Mouse (Mus musculus) lung, embryonic 14.5 days (tissue): ENCODE data around the gene Armc2. TPM values are rescaled to one million over a fixed set of nuclear protein-coding genes. Genes with fewer than 3 reads are reported as not detected.

ENCODE experiments used
- ATAC-seq: fragments of 200-750 bp; cut with Nextera tagmentation; 2 replicates; pipeline ENCODE4 v1.8.0; 2017; ENCODE audit warnings: mild to moderate bottlenecking, moderate TSS enrichment, moderate library complexity; ENCODE audit not compliant: insufficient read depth
- DNase-seq: peaks from one replicate; pipeline ENCODE4 v3.0.0-alpha.2; 2015
- H3K27ac ChIP-seq: fragments of 300-500 bp; sonication (generic); 2 replicates; pipeline ENCODE4 v1.5.1; 2014; ENCODE audit warnings: low read depth, mild to moderate bottlenecking, moderate library complexity
- H3K27me3 ChIP-seq: fragments of 300-500 bp; sonication (generic); 2 replicates; pipeline ENCODE4 v1.6.1; 2014; ENCODE audit warnings: low read length, control low read depth; ENCODE audit not compliant: insufficient read depth
- H3K36me3 ChIP-seq: fragments of 300-500 bp; sonication (generic); 2 replicates; pipeline ENCODE4 v1.6.1; 2014; ENCODE audit warnings: control low read depth; ENCODE audit not compliant: insufficient read depth
- H3K4me1 ChIP-seq: fragments of 300-500 bp; sonication (generic); 2 replicates; pipeline ENCODE4 v1.6.1; 2014; ENCODE audit warnings: antibody characterized with exemption, control low read depth; ENCODE audit not compliant: insufficient read depth
- H3K4me2 ChIP-seq: fragments of 300-500 bp; sonication (generic); 2 replicates; pipeline ENCODE4 v1.6.1; 2014; ENCODE audit warnings: mild to moderate bottlenecking
- H3K4me3 ChIP-seq: fragments of 300-500 bp; sonication (generic); 2 replicates; pipeline ENCODE4 v1.5.1; 2014; ENCODE audit warnings: low read depth, low read length
- H3K9ac ChIP-seq: fragments of 300-500 bp; sonication (generic); 2 replicates; pipeline ENCODE4 v1.6.1; 2014
- H3K9me3 ChIP-seq: fragments of 300-500 bp; sonication (generic); 2 replicates; pipeline ENCODE4 v1.6.1; 2016; ENCODE audit warnings: low read depth, low read length, control low read depth
- CTCF ChIP-seq: IDR thresholded peaks from 2 replicates; pipeline ENCODE4 v1.5.1; 2016; ENCODE audit warnings: antibody characterized with exemption, low read depth
- WGBS: fragments of 180-500 bp; shearing (Covaris S2); extraction: QIAGEN DNeasy Blood & Tissue Kit; methylation state at CpG from one replicate; pipeline ENCODE4 v1.1.7; 2014; 5-methylcytosine and 5-hydroxymethylcytosine counted together
- polyA plus RNA-seq: library from polyadenylated mRNA; unstranded; fragments of >200 nt; fragmentation: Nextera tagmentation; extraction: Ambion mirVana; gene quantifications from 2 replicates; pipeline ENCODE4 v1.2.1, GENCODE M21; 2014

The Armc2 gene
- polyA plus RNA-seq, 1 experiment from 2014 or later, result 2.6 TPM

DNA sequence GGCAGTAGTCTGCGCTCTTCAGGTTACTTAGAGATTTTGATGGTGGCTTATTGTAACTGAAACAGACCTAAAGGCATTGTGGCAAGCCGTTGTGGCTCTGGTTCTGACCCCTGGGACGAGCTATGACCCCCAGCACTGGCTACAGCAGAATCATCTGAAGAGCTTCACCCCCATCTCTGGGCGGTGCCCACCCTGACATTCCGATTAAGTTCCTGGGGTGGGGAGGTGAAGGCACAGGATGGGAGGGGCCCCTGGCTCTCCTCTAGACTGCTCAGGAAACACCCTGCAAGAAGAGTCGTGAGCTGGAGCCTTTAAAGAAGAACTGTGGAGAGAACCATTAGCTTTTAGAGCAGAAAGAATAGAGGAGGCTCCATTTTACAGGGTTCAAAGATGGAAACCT lies 6.2 kb upstream of the Armc2 start:
- H3K4me2 ChIP-seq, result no peak overlapping the region
- H3K9ac ChIP-seq, result no peak overlapping the region
- TF ChIP-seq CTCF, result no peak
- DNase-seq (no peak), ATAC-seq (no peak)
- WGBS, result 61% methylated on average over 6 of the region's 6 CpGs
- H3K27me3 ChIP-seq, result no peaks in the 10 kb centered on the region
- H3K27ac ChIP-seq, result no peak overlapping the region
- H3K36me3 ChIP-seq, result no peaks in the 10 kb centered on the region
- no peak overlapping the region for H3K4me3 ChIP-seq
- H3K4me1 ChIP-seq, result no peaks in the 10 kb centered on the region
- H3K9me3 ChIP-seq, result no peaks in the 10 kb centered on the region

GRCm38 (mm10) chr10:42021536-42021935 lies 3.3 kb upstream of the Armc2 start:
- H3K4me1 ChIP-seq, result no peaks in the 10 kb centered on the region; the same call in 1 of the 2 replicates
- WGBS, result 78% methylated on average over 9 of the region's 9 CpGs
- DNase-seq (no peak), ATAC-seq (no peak)
- no peaks in the 10 kb centered on the region for H3K27me3 ChIP-seq
- no peak for TF ChIP-seq CTCF
- no peak overlapping the region for H3K4me3 ChIP-seq
- no peak overlapping the region for H3K27ac ChIP-seq
- no peak overlapping the region for H3K9ac ChIP-seq
- H3K9me3 ChIP-seq, result no peaks in the 10 kb centered on the region
- H3K36me3 ChIP-seq, result no peaks in the 10 kb centered on the region
- no peak overlapping the region for H3K4me2 ChIP-seq

- ATAC-seq, result no peak
Measured at GRCm38 (mm10) chr10:42014086-42014485, 4.2 kb downstream of the Armc2 start.

DNA sequence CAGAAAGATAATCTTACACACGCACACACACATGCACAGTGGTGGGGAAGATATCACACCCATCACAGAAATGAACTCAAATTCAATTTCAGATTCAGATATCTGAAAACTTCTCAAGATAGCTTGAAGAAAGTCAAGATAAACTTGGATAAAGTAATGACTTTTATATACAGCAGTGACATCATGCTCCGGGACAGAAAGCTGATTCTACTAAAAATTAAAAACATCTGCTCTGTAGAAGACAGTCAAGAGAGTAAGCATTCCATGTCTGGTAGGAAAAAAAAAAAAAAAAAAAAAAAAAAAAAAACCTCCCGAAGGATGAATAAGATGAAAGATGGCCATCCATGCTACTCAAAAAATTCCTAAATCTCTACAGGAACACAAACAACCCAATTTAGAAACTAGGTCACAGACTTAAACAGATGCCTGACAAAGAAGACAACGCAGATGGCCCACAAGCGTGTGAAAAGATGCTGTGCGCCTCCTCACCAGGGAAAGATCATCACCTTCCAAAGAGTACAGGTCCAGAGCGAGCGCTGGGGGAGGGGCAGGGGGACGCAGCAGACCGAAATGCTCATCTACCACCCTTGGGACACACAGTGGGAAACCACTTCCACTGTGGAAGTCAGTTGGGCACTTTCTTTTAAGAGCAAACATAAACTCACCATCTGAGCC lies 7.3 kb downstream of the Armc2 start:
- no peak for TF ChIP-seq CTCF
- Histone ChIP-seq H3K9ac (no peak overlapping the region), H3K4me2 (no peak overlapping the region), H3K27ac (no peak overlapping the region), H3K4me1 (no peaks in the 10 kb centered on the region), H3K9me3 (no peaks in the 10 kb centered on the region), H3K4me3 (no peak overlapping the region), H3K27me3 (no peaks in the 10 kb centered on the region), H3K36me3 (no peaks in the 10 kb centered on the region)
- no peak for DNase-seq
- WGBS, result 78% methylated on average over 10 of the region's 10 CpGs
- ATAC-seq, result no peak

More at GRCm38 (mm10) chr10:42014086-42014485, 4.2 kb downstream of the Armc2 start:
- Histone ChIP-seq H3K9ac (no peak overlapping the region), H3K9me3 (no peaks in the 10 kb centered on the region), H3K4me3 (no peak overlapping the region), H3K4me1 (no peaks in the 10 kb centered on the region; the same call in 1 of the 2 replicates), H3K27me3 (no peaks in the 10 kb centered on the region), H3K27ac (no peak overlapping the region), H3K4me2 (no peak overlapping the region), H3K36me3 (no peaks in the 10 kb centered on the region)
- no peak for TF ChIP-seq CTCF
- 79% methylated on average over 5 of the region's 5 CpGs for WGBS
- DNase-seq, result no peak

GRCm38 (mm10) chr10:42005259-42005658 lies 13.0 kb downstream of the Armc2 start:
- ATAC-seq, result no peak
- no peak overlapping the region for H3K4me2 ChIP-seq
- no peaks in the 10 kb centered on the region for H3K36me3 ChIP-seq
- H3K9me3 ChIP-seq, result no peaks in the 10 kb centered on the region
- no peaks in the 10 kb centered on the region for H3K27me3 ChIP-seq
- no peak for DNase-seq
- no peak overlapping the region for H3K4me3 ChIP-seq
- H3K27ac ChIP-seq, result no peak overlapping the region
- WGBS, result 73% methylated on average over 3 of the region's 3 CpGs
- no peak for TF ChIP-seq CTCF
- H3K9ac ChIP-seq, result no peak overlapping the region
- no peaks in the 10 kb centered on the region for H3K4me1 ChIP-seq

DNA sequence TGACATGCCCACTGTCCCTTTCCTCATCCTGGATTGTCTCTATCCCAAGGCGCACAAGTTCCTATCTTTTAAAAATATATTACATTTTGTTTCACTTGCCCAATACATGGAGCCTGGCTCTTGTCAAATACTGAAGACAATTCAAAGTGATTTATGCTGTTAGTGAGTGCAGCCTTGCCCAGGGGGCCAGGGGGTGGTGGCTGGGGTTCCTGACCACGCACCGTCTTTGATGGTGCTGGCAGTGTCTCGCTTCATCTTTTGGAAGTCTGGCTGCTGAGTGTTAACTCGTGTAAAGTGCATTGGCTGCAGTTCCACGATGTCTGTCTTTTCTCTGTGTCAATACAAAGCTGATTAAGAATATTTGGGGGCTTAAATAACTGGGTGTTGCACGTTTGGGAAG lies 13.6 kb downstream of the Armc2 start:
- no peak for ATAC-seq
- Histone ChIP-seq H3K9me3 (no peaks in the 10 kb centered on the region), H3K4me1 (no peaks in the 10 kb centered on the region), H3K4me2 (no peak overlapping the region), H3K9ac (no peak overlapping the region), H3K27me3 (no peaks in the 10 kb centered on the region), H3K36me3 (no peaks in the 10 kb centered on the region), H3K4me3 (no peak overlapping the region), H3K27ac (no peak overlapping the region)
- no peak for TF ChIP-seq CTCF
- DNase-seq, result no peak
- 49% methylated on average over 7 of the region's 7 CpGs for WGBS

- H3K9ac ChIP-seq, result no peak overlapping the region
- no peak overlapping the region for H3K27ac ChIP-seq
- 81% methylated on average over 1 of the region's 1 CpGs for WGBS
- no peak for DNase-seq
- no peaks in the 10 kb centered on the region for H3K4me1 ChIP-seq
- ATAC-seq, result no peak
- TF ChIP-seq CTCF, result no peak
- H3K27me3 ChIP-seq, result no peaks in the 10 kb centered on the region
- H3K36me3 ChIP-seq, result no peaks in the 10 kb centered on the region
- no peaks in the 10 kb centered on the region for H3K9me3 ChIP-seq
- H3K4me2 ChIP-seq, result no peak overlapping the region
- H3K4me3 ChIP-seq, result no peak overlapping the region
Measured at GRCm38 (mm10) chr10:42004056-42004455, 14.2 kb downstream of the Armc2 start.
